Mouse (Mus musculus) ES-E14 (cell line): ENCODE data around the gene Dna2. TPM values are rescaled to one million over a fixed set of nuclear protein-coding genes. Genes with fewer than 3 reads are reported as not detected.

Source experiments
- DNase-seq: peaks from one replicate; pipeline ENCODE4 v3.0.0-alpha.2; 2013; ENCODE audit warnings: low read depth, low spot score
- H3K27ac ChIP-seq: 2 replicates; pipeline ENCODE4 v1.5.1; 2012; ENCODE audit warnings: low read depth, mild to moderate bottlenecking, low read length, moderate library complexity, mixed read lengths; ENCODE audit not compliant: poor library complexity, insufficient read depth, severe bottlenecking
- H3K36me3 ChIP-seq: 2 replicates; pipeline ENCODE4 v1.6.1; 2012; ENCODE audit warnings: mild to moderate bottlenecking, low read length, moderate library complexity, mixed read lengths; ENCODE audit not compliant: control insufficient read depth, poor library complexity, insufficient read depth, severe bottlenecking
- H3K4me1 ChIP-seq, 2 experiments: fragments of 150-350 bp in 1 of 2; sonication (generic) in 1 of 2; 2 replicates each; pipeline ENCODE4 v1.6.1; 2012; ENCODE audit warnings: low read length in 2 of 2, mild to moderate bottlenecking in 1 of 2, mixed read lengths in 1 of 2; ENCODE audit not compliant: control insufficient read depth in 2 of 2, insufficient read depth in 2 of 2, poor library complexity in 1 of 2
- H3K4me3 ChIP-seq, 2 experiments: fragments of 150-350 bp in 1 of 2; sonication (generic) in 1 of 2; 2 replicates each; pipeline ENCODE4 v1.5.1; 2012; ENCODE audit warnings: low read length in 2 of 2, low read depth in 1 of 2, mild to moderate bottlenecking in 1 of 2, mixed read lengths in 1 of 2; ENCODE audit not compliant: insufficient read depth in 1 of 2, poor library complexity in 1 of 2, severe bottlenecking in 1 of 2
- H3K9ac ChIP-seq: 2 replicates; pipeline ENCODE4 v1.6.1; 2012; ENCODE audit warnings: low read depth, mild to moderate bottlenecking, low read length, mixed read lengths; ENCODE audit not compliant: poor library complexity, insufficient read depth, severe bottlenecking
- H3K9me3 ChIP-seq: fragments of 150-350 bp; sonication (generic); 2 replicates; pipeline ENCODE4 v1.6.1; 2012; ENCODE audit warnings: low read depth, mild to moderate bottlenecking, low read length; ENCODE audit not compliant: control insufficient read depth, insufficient read depth
- CHD2 ChIP-seq: IDR thresholded peaks from 2 replicates; pipeline ENCODE4 v1.6.1; 2014; ENCODE audit warnings: mild to moderate bottlenecking, low read depth, low read length, inconsistent platforms
- HCFC1 ChIP-seq: IDR thresholded peaks from 2 replicates; pipeline ENCODE4 v1.6.1; 2012; ENCODE audit warnings: low read length, inconsistent platforms, borderline replicate concordance; ENCODE audit not compliant: insufficient read depth
- MAFK ChIP-seq: IDR thresholded peaks from 2 replicates; pipeline ENCODE4 v1.6.1; 2014; ENCODE audit warnings: mild to moderate bottlenecking, low read depth, low read length, inconsistent platforms; ENCODE audit not compliant: insufficient read depth
- ZC3H11A ChIP-seq: IDR thresholded peaks from 2 replicates; pipeline ENCODE4 v1.6.1; 2012; ENCODE audit warnings: low read depth, mild to moderate bottlenecking, inconsistent platforms, low read length, borderline replicate concordance
- ZNF384 ChIP-seq: IDR thresholded peaks from 2 replicates; pipeline ENCODE4 v1.6.1; 2012; ENCODE audit warnings: low read depth, low read length, inconsistent platforms
- in situ Hi-C, 2 experiments: fragments of 600-800 bp; cut with MboI; formaldehyde crosslinking; loops; one replicate each; pipeline ENCODE4 v1.15.1; 2025; ENCODE audit warnings: low sequenced_read_pairs in 2 of 2, inconsistent platforms in 1 of 2; ENCODE audit not compliant: unreplicated experiment in 2 of 2
- total RNA-seq: library from RNA; depleted of rRNA; stranded (reverse); fragments of 300-350 nt; gene quantifications from 2 replicates; pipeline ENCODE4 v1.2.3, GENCODE M21; 2012; rRNA removed

Dna2 gene
- 26.4 and 28.5 TPM in 2 replicates for total RNA-seq

- Histone ChIP-seq H3K4me1 (peaks cover 0 to 2% of the 10 kb centered on the region in 2 experiments; a peak in 1 of 4 replicates), H3K27ac (peak within 1 kb of the TSS; percentile 70; the same call in 1 of the 2 replicates), H3K4me3 (peak within 1 kb of the TSS; percentile 85 to 91), H3K9ac (peak within 1 kb of the TSS; percentile 90), H3K9me3 (no peaks in the 10 kb centered on the region), H3K36me3 (peaks cover 14% of the 10 kb centered on the region)
- in situ Hi-C loops, result no loop called here
- DNase-seq, result peak; percentile 65
- TF ChIP-seq CHD2, result no peak
- TF ChIP-seq ZNF384, result no peak
- no peak for TF ChIP-seq ZC3H11A
- no peak for TF ChIP-seq HCFC1
- TF ChIP-seq MAFK, result no peak
Observed at GRCm38 (mm10) chr10:62946738-62947471, at the start of gene Dna2. Gene Dna2 (plus strand): TSS chr10:62947026.

- H3K36me3 ChIP-seq, result no peaks in the 10 kb centered on the region
- H3K27ac ChIP-seq, result peak overlapping the region; percentile 91; the same call in 1 of the 2 replicates
- no peak for DNase-seq
- H3K4me3 ChIP-seq, result peak overlapping the region; percentile 1 to 49; a peak in 2 of 4 replicates
- in situ Hi-C loops, result no loop called here
- TF ChIP-seq CHD2 (no peak), ZNF384 (no peak), MAFK (no peak), HCFC1 (no peak), ZC3H11A (no peak)
- no peaks in the 10 kb centered on the region for H3K9me3 ChIP-seq
- H3K4me1 ChIP-seq, result peaks cover 0 to 14% of the 10 kb centered on the region in 2 experiments; a peak in 2 of 4 replicates
- peak overlapping the region; percentile 37; the same call in 1 of the 2 replicates for H3K9ac ChIP-seq
Observed at GRCm38 (mm10) chr10:62897437-62897836, 49.4 kb upstream of the Dna2 start.

GRCm38 (mm10) chr10:62898061-62898460, 48.8 kb upstream of the Dna2 start:
- no peaks in the 10 kb centered on the region for H3K9me3 ChIP-seq
- peak overlapping the region; percentile 0 to 25; a peak in 2 of 4 replicates for H3K4me3 ChIP-seq
- in situ Hi-C loops, result no loop called here
- no peak for DNase-seq
- H3K9ac ChIP-seq, result no peak overlapping the region
- TF ChIP-seq CHD2, result no peak
- no peaks in the 10 kb centered on the region for H3K36me3 ChIP-seq
- peak overlapping the region; percentile 91; the same call in 1 of the 2 replicates for H3K27ac ChIP-seq
- H3K4me1 ChIP-seq, result peaks cover 0 to 18% of the 10 kb centered on the region in 2 experiments; a peak in 2 of 4 replicates

GRCm38 (mm10) chr10:62900144-62900543, 46.7 kb upstream of the Dna2 start:
- Histone ChIP-seq H3K36me3 (no peaks in the 10 kb centered on the region), H3K27ac (peak overlapping the region; percentile 47; the same call in 1 of the 2 replicates), H3K9ac (no peak overlapping the region), H3K4me3 (no peak overlapping the region), H3K4me1 (peaks cover 0 to 21% of the 10 kb centered on the region in 2 experiments; a peak in 2 of 4 replicates), H3K9me3 (no peaks in the 10 kb centered on the region)
- DNase-seq, result no peak
- TF ChIP-seq HCFC1 (no peak), ZC3H11A (no peak), CHD2 (no peak), ZNF384 (no peak), MAFK (no peak)
- in situ Hi-C loops, result no loop called here
